Mouse (Mus musculus) CH12.LX (cell line): ENCODE measurements at regions not wholly inside any gene's neighbourhood (a gene's known extent, or its start where the extent isn't known, plus 50 kb on each side); places are given as distances from the start of the nearest gene placed in this dataset.

Source experiments
- DNase-seq: peaks from one replicate; pipeline ENCODE4 v3.0.0-alpha.2; 2013; ENCODE audit errors: extremely low read depth
- H3K27ac ChIP-seq: 2 replicates; pipeline ENCODE4 v1.5.1; 2012; ENCODE audit warnings: low read depth, mild to moderate bottlenecking, control low read depth, moderate library complexity; ENCODE audit not compliant: insufficient read depth
- H3K27me3 ChIP-seq: replicated peaks from 2 replicates; pipeline ENCODE3; 2012; ENCODE audit warnings: inconsistent platforms
- H3K36me3 ChIP-seq, 2 experiments: replicated peaks in 1 of 2; 2 replicates each; pipeline versions ENCODE3 to v1.6.1; 2012; ENCODE audit warnings: inconsistent platforms in 1 of 2, low read length in 1 of 2, mild to moderate bottlenecking in 1 of 2, mixed read lengths in 1 of 2, moderate library complexity in 1 of 2; ENCODE audit not compliant: control insufficient read depth in 1 of 2, insufficient read depth in 1 of 2
- H3K4me1 ChIP-seq, 2 experiments: 2 replicates each; pipeline ENCODE4 v1.6.1; 2012; ENCODE audit warnings: inconsistent platforms in 1 of 2, moderate library complexity in 1 of 2; ENCODE audit not compliant: insufficient read depth in 2 of 2, control insufficient read depth in 1 of 2
- H3K4me2 ChIP-seq: 2 replicates; pipeline ENCODE4 v1.6.1; 2012; ENCODE audit warnings: low read depth, mild to moderate bottlenecking, control low read depth; ENCODE audit not compliant: poor library complexity, insufficient read depth, severe bottlenecking
- H3K4me3 ChIP-seq, 3 experiments: fragments of 150-350 bp in 1 of 3; sonication (generic) in 1 of 3; replicated peaks in 1 of 3; 2 replicates each; pipeline versions ENCODE3 to v1.5.1; 2011 to 2012; ENCODE audit warnings: low read depth in 2 of 3, low read length in 2 of 3, mild to moderate bottlenecking in 2 of 3, moderate library complexity in 2 of 3, control low read depth in 1 of 3, improper control_type of control experiment in 1 of 3, inconsistent platforms in 1 of 3, mixed read lengths in 1 of 3; ENCODE audit not compliant: poor library complexity in 1 of 3
- H3K79me2 ChIP-seq: replicated peaks from 2 replicates; pipeline ENCODE4 v1.6.1; 2012; ENCODE audit warnings: mild to moderate bottlenecking, moderate library complexity; ENCODE audit not compliant: control insufficient read depth, poor library complexity, insufficient read depth, severe bottlenecking; ENCODE audit errors: extremely low read depth
- H3K9ac ChIP-seq: 2 replicates; pipeline ENCODE4 v1.6.1; 2012; ENCODE audit warnings: low read depth, mild to moderate bottlenecking, control low read depth, moderate library complexity; ENCODE audit not compliant: insufficient read depth
- H3K9me3 ChIP-seq: replicated peaks from 2 replicates; pipeline ENCODE3; 2012; ENCODE audit warnings: low read length, inconsistent platforms, mixed read lengths
- BHLHE40 ChIP-seq: IDR thresholded peaks from 2 replicates; pipeline ENCODE4 v1.6.1; 2011; ENCODE audit warnings: mild to moderate bottlenecking, low read depth, low read length, improper control_type of control experiment
- CHD2 ChIP-seq: IDR thresholded peaks from 2 replicates; pipeline ENCODE4 v1.6.1; 2011; ENCODE audit warnings: low read length, improper control_type of control experiment
- CTCF ChIP-seq, 2 experiments: IDR thresholded peaks in 1 of 2; conservative IDR thresholded peaks in 1 of 2; 2 replicates each; pipeline ENCODE4 v1.5.1; 2011 to 2012; ENCODE audit warnings: low read depth in 2 of 2, low read length in 2 of 2, improper control_type of control experiment in 1 of 2, inconsistent platforms in 1 of 2, mild to moderate bottlenecking in 1 of 2, moderate library complexity in 1 of 2
- E2F4 ChIP-seq: IDR thresholded peaks from 2 replicates; pipeline ENCODE4 v1.6.1; 2011; ENCODE audit warnings: low read depth, low read length, improper control_type of control experiment; ENCODE audit not compliant: insufficient replicate concordance
- ELF1 ChIP-seq: IDR thresholded peaks from 2 replicates; pipeline ENCODE4 v1.6.1; 2014; ENCODE audit warnings: low read depth, mild to moderate bottlenecking, inconsistent platforms, low read length, improper control_type of control experiment
- EP300 ChIP-seq: IDR thresholded peaks from 2 replicates; pipeline ENCODE4 v1.6.1; 2011; ENCODE audit warnings: low read length, improper control_type of control experiment
- ETS1 ChIP-seq: conservative IDR thresholded peaks from 2 replicates; pipeline ENCODE4 v1.6.1; 2012; ENCODE audit warnings: low read depth, mild to moderate bottlenecking, inconsistent platforms, low read length, improper control_type of control experiment, moderate library complexity
- GABPA ChIP-seq: IDR thresholded peaks from 2 replicates; pipeline ENCODE4 v1.6.1; 2012; ENCODE audit warnings: low read depth, low read length, improper control_type of control experiment, inconsistent platforms; ENCODE audit not compliant: insufficient replicate concordance
- HCFC1 ChIP-seq: IDR thresholded peaks from 2 replicates; pipeline ENCODE4 v1.6.1; 2012; ENCODE audit warnings: low read depth, mild to moderate bottlenecking, inconsistent platforms, low read length, improper control_type of control experiment
- JUN ChIP-seq: IDR thresholded peaks from 2 replicates; pipeline ENCODE4 v1.6.1; 2011; ENCODE audit warnings: low read depth, mild to moderate bottlenecking, low read length, improper control_type of control experiment, moderate library complexity; ENCODE audit not compliant: insufficient read depth
- KAT2A ChIP-seq: IDR thresholded peaks from 2 replicates; pipeline ENCODE4 v1.6.1; 2012; ENCODE audit warnings: low read length, improper control_type of control experiment, inconsistent platforms; ENCODE audit not compliant: insufficient replicate concordance
- MAX ChIP-seq: IDR thresholded peaks from 2 replicates; pipeline ENCODE4 v1.6.1; 2011; ENCODE audit warnings: low read length, improper control_type of control experiment
- MAZ ChIP-seq: IDR thresholded peaks from 2 replicates; pipeline ENCODE4 v1.6.1; 2012; ENCODE audit warnings: low read depth, mild to moderate bottlenecking, inconsistent platforms, low read length, improper control_type of control experiment, moderate library complexity
- MEF2A ChIP-seq: IDR thresholded peaks from 2 replicates; pipeline ENCODE4 v1.6.1; 2014; ENCODE audit warnings: low read depth, mild to moderate bottlenecking, inconsistent platforms, low read length, improper control_type of control experiment, borderline replicate concordance
- MXI1 ChIP-seq: IDR thresholded peaks from 2 replicates; pipeline ENCODE4 v1.6.1; 2011; ENCODE audit warnings: mild to moderate bottlenecking, low read depth, low read length, improper control_type of control experiment
- MYC ChIP-seq: IDR thresholded peaks from 2 replicates; pipeline ENCODE4 v1.6.1; 2011; ENCODE audit warnings: low read depth, mild to moderate bottlenecking, improper control_type of control experiment, low read length
- NELFE ChIP-seq: IDR thresholded peaks from 2 replicates; pipeline ENCODE4 v1.6.1; 2011; ENCODE audit warnings: low read depth, low read length, improper control_type of control experiment
- POLR2A ChIP-seq: IDR thresholded peaks from 2 replicates; pipeline ENCODE4 v1.6.1; 2011; ENCODE audit warnings: low read depth, mild to moderate bottlenecking, improper control_type of control experiment, low read length
- POLR2AphosphoS2 ChIP-seq: IDR thresholded peaks from 2 replicates; pipeline ENCODE4 v1.6.1; 2011; ENCODE audit warnings: low read depth, low read length, improper control_type of control experiment
- RAD21 ChIP-seq: IDR thresholded peaks from 2 replicates; pipeline ENCODE4 v1.6.1; 2011; ENCODE audit warnings: low read depth, mild to moderate bottlenecking, low read length, improper control_type of control experiment, moderate library complexity
- RCOR1 ChIP-seq: conservative IDR thresholded peaks from 2 replicates; pipeline ENCODE4 v1.6.1; 2012; ENCODE audit warnings: low read depth, mild to moderate bottlenecking, inconsistent platforms, low read length, improper control_type of control experiment
- SMC3 ChIP-seq: IDR thresholded peaks from 2 replicates; pipeline ENCODE4 v1.6.1; 2011; ENCODE audit warnings: low read depth, low read length, improper control_type of control experiment
- TBP ChIP-seq: conservative IDR thresholded peaks from 2 replicates; pipeline ENCODE4 v1.6.1; 2011; ENCODE audit warnings: low read depth, low read length, improper control_type of control experiment
- TCF12 ChIP-seq: IDR thresholded peaks from 2 replicates; pipeline ENCODE4 v1.6.1; 2014; ENCODE audit warnings: low read depth, mild to moderate bottlenecking, inconsistent platforms, low read length, improper control_type of control experiment
- USF1 ChIP-seq: IDR thresholded peaks from 2 replicates; pipeline ENCODE4 v1.6.1; 2014; ENCODE audit warnings: low read depth, mild to moderate bottlenecking, inconsistent platforms, low read length, improper control_type of control experiment
- USF2 ChIP-seq: conservative IDR thresholded peaks from 2 replicates; pipeline ENCODE4 v1.6.1; 2011; ENCODE audit warnings: low read depth, low read length, improper control_type of control experiment
- ZC3H11A ChIP-seq: IDR thresholded peaks from 2 replicates; pipeline ENCODE4 v1.6.1; 2012; ENCODE audit warnings: low read depth, mild to moderate bottlenecking, inconsistent platforms, low read length, improper control_type of control experiment
- ZMIZ1 ChIP-seq: IDR thresholded peaks from 2 replicates; pipeline ENCODE4 v1.6.1; 2012; ENCODE audit warnings: low read depth, mild to moderate bottlenecking, inconsistent platforms, low read length, improper control_type of control experiment
- dilution Hi-C: fragments of 300-500 bp; cut with MboI; formaldehyde crosslinking; loops from 2 replicates; pipeline ENCODE4 v1.14.3; 2020; ENCODE audit warnings: low sequenced_read_pairs; ENCODE audit not compliant: extremely low pct_unique_long_range_greater_than_20kb, extremely low pct_ligation_motif_present
- in situ Hi-C: fragments of 300-500 bp; cut with MboI; formaldehyde crosslinking; loops from 3 replicates; pipeline ENCODE4 v1.14.3; 2019; ENCODE audit warnings: low sequenced_read_pairs, low pct_ligation_motif_present, low pct_unique_long_range_greater_than_20kb, mixed read lengths

DNA sequence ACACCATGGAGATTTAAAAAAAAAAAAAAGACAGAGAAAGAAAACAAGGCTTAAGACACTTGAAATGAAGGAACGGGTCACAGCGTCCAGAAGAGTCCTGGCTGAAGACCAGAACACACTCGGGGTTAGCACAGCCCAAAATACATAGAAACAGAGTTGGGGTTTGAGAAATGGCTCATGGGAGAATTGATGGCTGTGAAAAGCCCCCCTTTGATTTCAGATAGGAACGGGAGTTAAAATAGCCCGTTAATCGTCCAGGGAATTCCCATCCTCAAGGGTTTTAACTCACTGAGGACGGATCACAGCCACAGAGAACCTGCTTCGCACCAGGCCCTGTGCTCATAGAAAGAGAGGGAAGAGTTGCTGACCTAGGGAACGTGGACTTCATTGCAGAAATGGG lies 72.7 kb downstream of the Kcne4 start:
- dilution Hi-C loops (no loop called here), in situ Hi-C loops (no loop called here)
- no peak for DNase-seq
- no peak for TF ChIP-seq E2F4
- no peak for TF ChIP-seq TCF12
- TF ChIP-seq MAZ: no peak
- TF ChIP-seq USF2: no peak
- TF ChIP-seq POLR2A: no peak
- no peak for TF ChIP-seq JUN
- no peak for TF ChIP-seq HCFC1
- TF ChIP-seq KAT2A: no peak
- TF ChIP-seq ZC3H11A: no peak
- no peak for TF ChIP-seq MAX
- TF ChIP-seq ETS1: no peak
- no peak for TF ChIP-seq BHLHE40
- no peak for TF ChIP-seq GABPA
- no peak for TF ChIP-seq EP300
- TF ChIP-seq TBP: no peak
- no peak for TF ChIP-seq MYC
- no peak for TF ChIP-seq MXI1
- TF ChIP-seq ZMIZ1: no peak
- no peak for TF ChIP-seq POLR2AphosphoS2
- no peak for TF ChIP-seq SMC3
- no peak overlapping the region for H3K4me2 ChIP-seq
- H3K4me1 ChIP-seq: no peaks in the 10 kb centered on the region
- no peaks in the 10 kb centered on the region for H3K36me3 ChIP-seq
- no peaks in the 10 kb centered on the region for H3K9me3 ChIP-seq
- no peaks in the 10 kb centered on the region for H3K79me2 ChIP-seq
- H3K4me3 ChIP-seq: no peak overlapping the region
- no peaks in the 10 kb centered on the region for H3K27me3 ChIP-seq
- no peak overlapping the region for H3K27ac ChIP-seq
- H3K9ac ChIP-seq: no peak overlapping the region

DNA sequence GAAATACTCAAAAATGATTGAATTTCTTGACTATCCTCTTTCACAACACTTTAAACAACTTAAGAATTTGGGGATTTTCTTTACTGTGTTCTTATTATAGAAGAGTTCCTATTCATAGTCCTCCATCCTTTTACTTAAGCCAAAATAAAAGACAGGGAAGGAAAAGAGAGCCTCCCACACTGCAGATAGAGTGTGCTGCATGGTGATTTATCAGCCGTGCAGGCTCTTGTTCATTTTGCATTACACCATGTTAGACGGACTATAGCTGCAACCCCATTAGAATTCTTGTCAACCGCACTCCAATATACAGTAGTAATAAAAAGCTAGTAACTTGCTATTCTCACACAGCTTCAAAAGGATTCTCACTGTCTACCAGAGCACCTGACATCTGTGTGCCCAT lies 74.8 kb downstream of the Kcne4 start:
- H3K27ac ChIP-seq: no peak overlapping the region
- no peak for DNase-seq
- H3K4me1 ChIP-seq: no peaks in the 10 kb centered on the region
- no peak overlapping the region for H3K4me2 ChIP-seq
- H3K36me3 ChIP-seq: no peaks in the 10 kb centered on the region
- H3K9ac ChIP-seq: no peak overlapping the region
- TF ChIP-seq MAZ (no peak), BHLHE40 (no peak), ZMIZ1 (no peak), USF2 (no peak), TCF12 (no peak), CHD2 (no peak), RCOR1 (no peak), ELF1 (no peak), JUN (no peak), USF1 (no peak), HCFC1 (no peak), POLR2A (no peak), NELFE (no peak), MAX (no peak), CTCF (conservative IDR thresholded peaks at IDR 0.05 in 1 of 2, IDR thresholded peaks at IDR 0.05 in 1 of 2; ENCODE audit: low read depth in 2 of 2, low read length in 2 of 2) (no peak), E2F4 (no peak), MEF2A (no peak), RAD21 (no peak), EP300 (no peak)
- no peaks in the 10 kb centered on the region for H3K79me2 ChIP-seq
- dilution Hi-C loops: no loop called here
- in situ Hi-C loops: no loop called here
- no peak overlapping the region for H3K4me3 ChIP-seq
- no peaks in the 10 kb centered on the region for H3K27me3 ChIP-seq
- H3K9me3 ChIP-seq: no peaks in the 10 kb centered on the region
